Mouse (Mus musculus) layer of hippocampus, postnatal 36 days (tissue): ENCODE measurements around the gene Polr2f. TPM values are rescaled to one million over a fixed set of nuclear protein-coding genes. Genes with fewer than 3 reads are reported as not detected.

Experiments used
- DNase-seq, 2 experiments: peaks; one replicate each; pipeline ENCODE4 v3.0.0; 2022
- total RNA-seq, 2 experiments: library from RNA; stranded (reverse); gene quantifications; 2 replicates each; pipeline ENCODE4 v1.2.3; 2021

The Polr2f gene
- total RNA-seq, 2 experiments from 2014 or later: 98.9 to 101 TPM

GRCm38 (mm10) chr15:79122119-79122518, 18.7 kb upstream of the Polr2f start:
- no peak for DNase-seq

GRCm38 (mm10) chr15:79122546-79122945, 18.3 kb upstream of the Polr2f start:
- no peak for DNase-seq

- no peak for DNase-seq
Observed at GRCm38 (mm10) chr15:79123751-79124150, 17.1 kb upstream of the Polr2f start.

- no peak for DNase-seq
Observed at GRCm38 (mm10) chr15:79124331-79124875, 16.4 kb upstream of the Polr2f start.

GRCm38 (mm10) chr15:79126217-79126932, 14.4 kb upstream of the Polr2f start:
- peak in 1 of 2 experiments; percentile 38 for DNase-seq

GRCm38 (mm10) chr15:79127101-79127500, 13.7 kb upstream of the Polr2f start:
- no peak for DNase-seq

GRCm38 (mm10) chr15:79128208-79128607, 12.6 kb upstream of the Polr2f start:
- no peak for DNase-seq

- no peak for DNase-seq
Observed at GRCm38 (mm10) chr15:79129311-79129710, 11.5 kb upstream of the Polr2f start.

GRCm38 (mm10) chr15:79130782-79131181, 10.0 kb upstream of the Polr2f start:
- DNase-seq: no peak

- no peak for DNase-seq
Observed at GRCm38 (mm10) chr15:79131442-79131841, 9.4 kb upstream of the Polr2f start.

GRCm38 (mm10) chr15:79133191-79133661, 7.6 kb upstream of the Polr2f start:
- DNase-seq: no peak

- DNase-seq: no peak
Observed at GRCm38 (mm10) chr15:79134496-79135270, 6.1 kb upstream of the Polr2f start.

GRCm38 (mm10) chr15:79135332-79135731, 5.5 kb upstream of the Polr2f start:
- no peak for DNase-seq

GRCm38 (mm10) chr15:79135783-79136575, 4.8 kb upstream of the Polr2f start:
- DNase-seq: no peak

GRCm38 (mm10) chr15:79139640-79140039, 1.2 kb upstream of the Polr2f start:
- DNase-seq: no peak

GRCm38 (mm10) chr15:79141566-79141917, 733 bp downstream of the Polr2f start:
- no peak for DNase-seq

GRCm38 (mm10) chr15:79143316-79143715, 2.5 kb downstream of the Polr2f start:
- DNase-seq: no peak

GRCm38 (mm10) chr15:79144021-79144420, 3.2 kb downstream of the Polr2f start:
- no peak for DNase-seq

- no peak for DNase-seq
Observed at GRCm38 (mm10) chr15:79145522-79145921, 4.7 kb downstream of the Polr2f start.

GRCm38 (mm10) chr15:79148533-79148932, 7.7 kb downstream of the Polr2f start:
- peak; percentile 70 to 77 for DNase-seq

- DNase-seq: no peak
Observed at GRCm38 (mm10) chr15:79151881-79152280, 11.1 kb downstream of the Polr2f start.

GRCm38 (mm10) chr15:79152709-79153108, 11.9 kb downstream of the Polr2f start:
- no peak for DNase-seq

- DNase-seq: no peak
Observed at GRCm38 (mm10) chr15:79155572-79155971, 14.8 kb downstream of the Polr2f start.
